Mouse (Mus musculus) testis, adult 2 months (tissue): ENCODE results near the gene Erg.

Source experiments
- CTCF ChIP-seq: fragments of 200-500 bp; IDR thresholded peaks from 2 replicates; pipeline ENCODE4 v1.5.1; 2012; ENCODE audit warnings: low read depth, mild to moderate bottlenecking, inconsistent platforms, low read length, moderate library complexity; ENCODE audit not compliant: control insufficient read depth, insufficient read depth, insufficient replicate concordance
- POLR2A ChIP-seq: fragments of 200-500 bp; IDR thresholded peaks from 2 replicates; pipeline ENCODE4 v1.6.1; 2012; ENCODE audit warnings: low read depth, mild to moderate bottlenecking, inconsistent platforms, low read length, moderate library complexity; ENCODE audit not compliant: control insufficient read depth

GRCm38 (mm10) chr16:95550496-95550895 lies 35.9 kb downstream of the Erg start:
- TF ChIP-seq CTCF (no peak), POLR2A (no peak)
